Mouse (Mus musculus): ENCODE measurements around the gene Fars2. TPM values are rescaled to one million over a fixed set of nuclear protein-coding genes. Genes with fewer than 3 reads are reported as not detected.

Gene Fars2
- polyA plus RNA-seq, 1 experiment from 2014 or later: 30.5 TPM

DNA sequence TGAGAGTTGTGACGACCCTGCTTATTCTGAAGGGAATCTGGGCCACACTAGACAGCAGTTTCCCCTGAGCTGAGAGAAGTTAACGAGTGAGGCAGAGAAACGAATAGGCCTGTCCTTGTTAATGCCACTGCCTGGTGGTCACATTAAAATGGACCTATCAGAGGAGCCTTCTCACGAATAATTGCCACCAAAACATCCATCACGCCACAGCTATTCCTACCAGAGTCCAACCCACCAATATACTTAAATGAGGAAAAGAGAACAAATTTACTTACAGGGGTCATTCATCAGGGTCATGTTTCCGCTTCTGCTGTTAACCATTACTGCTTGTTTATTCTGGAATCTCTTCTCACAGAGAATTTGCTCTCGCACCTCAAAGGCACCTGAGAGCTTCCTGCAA, 531.0 kb downstream of the Fars2 start:
- H3K27me3 ChIP-seq (ENCODE audit: control insufficient read depth, insufficient read depth, low read length): no peaks in the 10 kb centered on the region
- ATAC-seq (ENCODE audit: low FRiP score) (no peak), DNase-seq (ENCODE audit: low spot score, missing footprints) (no peak)
- no peaks in the 10 kb centered on the region for H3K4me1 ChIP-seq (ENCODE audit: control insufficient read depth, insufficient read depth, low read length)
- 75% methylated on average over 7 of the region's 7 CpGs for WGBS
- H3K4me3 ChIP-seq (ENCODE audit: low read depth, low read length): no peak overlapping the region
- H3K9me3 ChIP-seq (ENCODE audit: control insufficient read depth, low read length): no peaks in the 10 kb centered on the region
- H3K4me2 ChIP-seq: no peak overlapping the region
- no peak overlapping the region for H3K9ac ChIP-seq (ENCODE audit: low read length)
- no peak overlapping the region for H3K27ac ChIP-seq (ENCODE audit: low read depth, low read length)
- H3K36me3 ChIP-seq (ENCODE audit: control insufficient read depth, insufficient read depth, low read length): no peaks in the 10 kb centered on the region

DNA sequence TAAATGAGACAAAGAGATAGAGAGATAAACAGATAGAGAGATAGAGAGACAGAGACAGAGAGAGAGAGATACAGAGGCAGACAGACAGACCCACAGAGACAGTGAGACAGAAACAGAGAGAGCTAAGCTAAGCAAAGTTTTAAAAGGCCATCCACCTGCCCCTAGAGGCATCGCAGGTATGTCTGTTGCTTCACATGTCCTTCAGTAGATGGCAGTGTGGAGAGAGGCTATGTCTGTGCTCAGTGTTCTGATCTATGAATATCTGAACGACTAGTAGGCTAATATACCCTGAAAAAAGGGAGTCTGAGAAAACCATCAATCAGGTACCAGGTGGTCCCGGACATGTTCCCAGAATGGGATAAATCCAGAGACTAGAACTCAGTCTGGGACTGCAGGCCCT, 537.0 kb downstream of the Fars2 start:
- H3K9me3 ChIP-seq (ENCODE audit: control insufficient read depth, low read length): no peaks in the 10 kb centered on the region
- no peak for DNase-seq (ENCODE audit: low spot score, missing footprints)
- 77% methylated on average over 3 of the region's 3 CpGs for WGBS

DNA sequence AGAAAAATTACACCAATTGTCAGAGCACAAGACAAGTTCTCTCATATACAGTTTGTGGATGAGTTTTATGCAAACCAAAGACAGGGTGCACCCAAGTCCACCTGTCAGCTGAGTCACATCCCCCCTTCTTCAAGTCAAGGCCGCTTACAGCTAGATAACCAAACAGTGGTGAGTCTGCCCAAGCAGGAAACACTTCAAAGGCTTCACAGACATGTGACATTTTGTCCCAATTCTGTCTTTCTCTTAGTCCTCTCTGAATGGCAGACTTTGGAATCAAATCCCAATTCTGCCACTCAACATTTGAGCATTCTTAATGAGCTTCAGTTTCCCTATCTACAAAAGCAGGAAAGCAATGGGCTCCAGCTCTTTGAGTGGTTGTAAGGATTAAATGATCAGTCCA, 562.1 kb downstream of the Fars2 start:
- ATAC-seq (ENCODE audit: low FRiP score) (no peak), DNase-seq (ENCODE audit: low spot score, missing footprints) (peak; percentile 10)
- Histone ChIP-seq H3K4me1 (ENCODE audit: control insufficient read depth, insufficient read depth, low read length) (no peaks in the 10 kb centered on the region), H3K9me3 (ENCODE audit: control insufficient read depth, low read length) (no peaks in the 10 kb centered on the region), H3K4me2 (no peak overlapping the region), H3K27me3 (ENCODE audit: control insufficient read depth, insufficient read depth, low read length) (no peaks in the 10 kb centered on the region), H3K4me3 (ENCODE audit: low read depth, low read length) (no peak overlapping the region), H3K36me3 (ENCODE audit: control insufficient read depth, insufficient read depth, low read length) (no peaks in the 10 kb centered on the region), H3K9ac (ENCODE audit: low read length) (no peak overlapping the region), H3K27ac (ENCODE audit: low read depth, low read length) (no peak overlapping the region)
- 61% methylated on average over 1 of the region's 1 CpGs for WGBS

More for the DNA sequence above, 537.0 kb downstream of the Fars2 start:
- no peak for ATAC-seq (ENCODE audit: low FRiP score)
- Histone ChIP-seq H3K4me3 (ENCODE audit: low read depth, low read length) (no peak overlapping the region), H3K9ac (ENCODE audit: low read length) (no peak overlapping the region), H3K36me3 (ENCODE audit: control insufficient read depth, insufficient read depth, low read length) (no peaks in the 10 kb centered on the region), H3K27me3 (ENCODE audit: control insufficient read depth, insufficient read depth, low read length) (no peaks in the 10 kb centered on the region), H3K27ac (ENCODE audit: low read depth, low read length) (no peak overlapping the region), H3K4me1 (ENCODE audit: control insufficient read depth, insufficient read depth, low read length) (no peaks in the 10 kb centered on the region), H3K4me2 (no peak overlapping the region)

DNA sequence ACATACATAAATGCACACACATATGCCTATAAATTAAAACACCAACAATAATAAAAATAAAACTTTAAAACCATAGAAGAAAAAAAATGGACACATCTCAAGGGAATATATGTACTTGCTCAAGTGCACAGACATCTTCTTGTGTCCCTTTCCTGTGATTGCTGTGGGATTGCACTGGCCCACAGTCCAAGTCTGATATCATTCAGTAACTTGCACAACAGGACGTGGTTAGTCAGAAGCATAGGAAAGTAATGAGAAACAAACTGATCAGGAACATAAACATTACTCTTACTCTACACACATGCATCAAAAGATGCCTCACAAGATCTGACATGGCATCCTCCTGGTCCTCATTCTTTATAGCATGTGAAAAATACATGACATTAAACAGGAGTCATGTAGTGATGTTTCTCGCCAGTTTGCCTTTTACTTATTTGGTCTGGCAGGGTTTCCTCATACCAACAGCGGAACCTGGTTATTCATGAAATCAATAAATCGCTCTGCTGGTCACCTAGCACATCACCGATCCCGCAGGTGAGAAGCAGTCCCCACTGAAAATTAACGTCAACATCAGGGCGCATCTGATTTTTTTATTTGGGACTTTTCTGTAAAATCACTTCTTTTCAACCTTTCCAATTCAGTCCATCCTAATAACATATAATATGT, 563.6 kb downstream of the Fars2 start:
- Histone ChIP-seq H3K9ac (ENCODE audit: low read length) (no peak overlapping the region), H3K4me3 (ENCODE audit: low read depth, low read length) (no peak overlapping the region), H3K4me2 (no peak overlapping the region), H3K4me1 (ENCODE audit: control insufficient read depth, insufficient read depth, low read length) (no peaks in the 10 kb centered on the region), H3K27me3 (ENCODE audit: control insufficient read depth, insufficient read depth, low read length) (no peaks in the 10 kb centered on the region), H3K36me3 (ENCODE audit: control insufficient read depth, insufficient read depth, low read length) (no peaks in the 10 kb centered on the region), H3K9me3 (ENCODE audit: control insufficient read depth, low read length) (no peaks in the 10 kb centered on the region), H3K27ac (ENCODE audit: low read depth, low read length) (no peak overlapping the region)
- ATAC-seq (ENCODE audit: low FRiP score) (no peak), DNase-seq (ENCODE audit: low spot score, missing footprints) (peak; percentile 75)
- 91% methylated on average over 8 of the region's 8 CpGs for WGBS

DNA sequence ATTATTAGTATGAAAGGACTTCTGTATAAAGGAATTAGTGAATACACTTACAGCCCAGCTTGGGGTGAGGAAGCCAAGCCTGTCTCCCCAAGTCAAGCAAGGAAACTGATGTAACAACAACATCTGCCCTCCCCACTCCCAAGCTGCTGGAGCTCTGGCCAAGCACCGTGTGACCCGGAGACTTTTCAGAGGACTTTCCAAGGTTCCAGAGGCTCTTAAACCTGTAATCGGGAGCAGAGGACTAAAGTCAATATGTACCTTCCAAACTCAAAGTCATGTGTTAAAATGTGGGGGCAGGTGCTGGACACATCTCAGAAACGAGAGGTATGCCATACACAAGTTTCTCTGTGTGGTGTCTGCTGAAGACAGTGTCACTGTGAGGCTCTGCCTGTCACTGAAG, 566.4 kb downstream of the Fars2 start:
- H3K9ac ChIP-seq (ENCODE audit: low read length): no peak overlapping the region
- no peaks in the 10 kb centered on the region for H3K9me3 ChIP-seq (ENCODE audit: control insufficient read depth, low read length)
- H3K27me3 ChIP-seq (ENCODE audit: control insufficient read depth, insufficient read depth, low read length): no peaks in the 10 kb centered on the region
- no peaks in the 10 kb centered on the region for H3K36me3 ChIP-seq (ENCODE audit: control insufficient read depth, insufficient read depth, low read length)
- no peak overlapping the region for H3K27ac ChIP-seq (ENCODE audit: low read depth, low read length)
- WGBS: 84% methylated on average over 4 of the region's 4 CpGs
- H3K4me1 ChIP-seq (ENCODE audit: control insufficient read depth, insufficient read depth, low read length): no peaks in the 10 kb centered on the region
- H3K4me2 ChIP-seq: no peak overlapping the region
- H3K4me3 ChIP-seq (ENCODE audit: low read depth, low read length): no peak overlapping the region
- ATAC-seq (ENCODE audit: low FRiP score) (no peak), DNase-seq (ENCODE audit: low spot score, missing footprints) (peak; percentile 6)

DNA sequence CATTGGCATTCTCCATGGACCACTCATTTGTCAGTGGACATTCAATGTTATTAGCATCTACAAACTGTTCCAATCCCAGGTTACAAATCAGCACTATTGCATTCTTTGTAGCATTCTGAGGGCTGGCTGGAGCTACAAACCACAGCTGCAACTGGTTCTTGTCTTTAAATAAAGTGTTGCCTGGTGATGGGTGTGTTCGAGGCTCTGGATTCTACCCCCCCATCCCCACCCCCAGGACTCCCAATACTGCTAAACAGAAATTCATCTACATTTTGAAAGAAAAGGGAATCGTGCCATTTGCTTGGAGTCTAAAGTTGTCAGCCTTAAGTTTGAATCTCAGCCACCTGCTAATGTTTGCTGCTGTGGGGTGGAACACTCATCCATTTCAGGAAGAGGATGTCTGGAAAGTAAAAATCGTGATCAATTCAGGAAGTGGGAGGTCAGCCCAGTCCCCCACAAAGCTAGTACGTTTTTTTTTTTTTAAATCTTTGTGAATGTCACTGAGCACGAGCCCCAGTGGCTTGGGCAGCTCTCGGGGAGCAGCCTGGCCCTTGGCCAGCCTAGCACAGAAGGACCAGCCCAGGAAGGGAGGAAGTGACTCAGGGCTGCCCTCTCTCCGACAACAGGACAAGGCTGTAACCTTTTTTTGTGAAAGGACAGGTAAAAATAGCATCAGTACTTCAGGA, 578.4 kb downstream of the Fars2 start:
- H3K4me1 ChIP-seq (ENCODE audit: control insufficient read depth, insufficient read depth, low read length): no peaks in the 10 kb centered on the region
- H3K4me2 ChIP-seq: no peak overlapping the region
- no peak overlapping the region for H3K27ac ChIP-seq (ENCODE audit: low read depth, low read length)
- no peak overlapping the region for H3K4me3 ChIP-seq (ENCODE audit: low read depth, low read length)
- WGBS: 69% methylated on average over 7 of the region's 7 CpGs
- no peak for DNase-seq (ENCODE audit: low spot score, missing footprints)
- no peaks in the 10 kb centered on the region for H3K36me3 ChIP-seq (ENCODE audit: control insufficient read depth, insufficient read depth, low read length)
- no peaks in the 10 kb centered on the region for H3K27me3 ChIP-seq (ENCODE audit: control insufficient read depth, insufficient read depth, low read length)
- ATAC-seq (ENCODE audit: low FRiP score): no peak
- H3K9me3 ChIP-seq (ENCODE audit: control insufficient read depth, low read length): no peaks in the 10 kb centered on the region
- H3K9ac ChIP-seq (ENCODE audit: low read length): no peak overlapping the region

DNA sequence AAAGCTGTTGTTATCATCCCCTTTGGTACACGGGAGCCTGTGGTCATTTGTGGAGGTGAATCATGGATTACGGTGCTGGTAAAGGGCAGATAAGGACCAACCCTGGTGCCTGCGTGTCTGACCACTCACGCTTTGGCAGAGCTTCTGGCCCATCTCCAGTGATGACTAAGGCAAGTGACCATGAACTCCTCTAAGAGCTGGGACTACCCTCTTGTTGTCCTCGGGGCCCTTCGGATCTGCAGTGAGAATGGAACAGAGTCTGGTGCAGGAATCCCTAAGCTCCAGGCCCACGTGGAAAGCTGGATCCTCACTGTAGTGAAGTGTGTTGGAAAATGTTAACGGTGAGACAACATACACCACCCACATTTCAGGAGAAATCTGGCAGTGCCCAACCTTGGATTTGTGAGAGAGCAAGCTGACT, 579.1 kb downstream of the Fars2 start:
- Histone ChIP-seq H3K9me3 (ENCODE audit: control insufficient read depth, low read length) (no peaks in the 10 kb centered on the region), H3K4me1 (ENCODE audit: control insufficient read depth, insufficient read depth, low read length) (no peaks in the 10 kb centered on the region), H3K27me3 (ENCODE audit: control insufficient read depth, insufficient read depth, low read length) (no peaks in the 10 kb centered on the region), H3K9ac (ENCODE audit: low read length) (no peak overlapping the region), H3K36me3 (ENCODE audit: control insufficient read depth, insufficient read depth, low read length) (no peaks in the 10 kb centered on the region), H3K4me2 (no peak overlapping the region), H3K27ac (ENCODE audit: low read depth, low read length) (no peak overlapping the region), H3K4me3 (ENCODE audit: low read depth, low read length) (no peak overlapping the region)
- ATAC-seq (ENCODE audit: low FRiP score): no peak
- 90% methylated on average over 8 of the region's 8 CpGs for WGBS
- no peak for DNase-seq (ENCODE audit: low spot score, missing footprints)

DNA sequence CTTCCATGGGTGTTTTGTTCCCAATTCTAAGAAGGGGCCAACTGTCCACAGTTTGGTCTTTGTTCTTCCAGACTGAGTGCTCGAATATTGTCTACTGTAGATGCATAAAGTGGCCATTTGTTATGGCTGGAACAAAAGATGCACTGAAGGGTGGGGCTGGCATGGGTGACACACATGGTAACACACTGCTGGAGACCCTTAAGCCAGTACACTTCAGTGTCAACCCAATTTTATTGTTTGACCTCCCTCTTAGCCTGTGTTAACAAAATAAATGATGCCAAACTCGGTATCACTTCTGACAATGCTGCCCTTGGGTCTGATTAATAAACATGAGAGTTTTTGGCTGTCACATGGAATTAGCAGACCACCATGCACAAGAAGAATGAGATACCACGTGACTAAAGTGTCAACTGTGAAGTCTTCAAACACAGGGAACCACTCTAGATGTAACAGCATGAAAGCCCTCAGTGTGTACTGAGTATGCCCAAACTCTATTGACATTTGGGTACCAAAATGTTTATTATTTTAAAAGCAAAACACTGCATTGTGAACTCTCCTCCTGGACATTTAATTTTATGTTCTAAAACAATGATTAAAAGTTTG, 590.0 kb downstream of the Fars2 start:
- DNase-seq (ENCODE audit: low spot score, missing footprints) (peak; percentile 88), ATAC-seq (ENCODE audit: low FRiP score) (peak; percentile 24; the same call in 1 of the 2 replicates)
- Histone ChIP-seq H3K4me1 (ENCODE audit: control insufficient read depth, insufficient read depth, low read length) (no peaks in the 10 kb centered on the region; the same call in 1 of the 2 replicates), H3K9me3 (ENCODE audit: control insufficient read depth, low read length) (no peaks in the 10 kb centered on the region), H3K36me3 (ENCODE audit: control insufficient read depth, insufficient read depth, low read length) (no peaks in the 10 kb centered on the region), H3K27ac (ENCODE audit: low read depth, low read length) (no peak overlapping the region), H3K4me3 (ENCODE audit: low read depth, low read length) (no peak overlapping the region), H3K9ac (ENCODE audit: low read length) (no peak overlapping the region), H3K27me3 (ENCODE audit: control insufficient read depth, insufficient read depth, low read length) (no peaks in the 10 kb centered on the region), H3K4me2 (no peak overlapping the region)
- 51% methylated on average over 3 of the region's 3 CpGs for WGBS

DNA sequence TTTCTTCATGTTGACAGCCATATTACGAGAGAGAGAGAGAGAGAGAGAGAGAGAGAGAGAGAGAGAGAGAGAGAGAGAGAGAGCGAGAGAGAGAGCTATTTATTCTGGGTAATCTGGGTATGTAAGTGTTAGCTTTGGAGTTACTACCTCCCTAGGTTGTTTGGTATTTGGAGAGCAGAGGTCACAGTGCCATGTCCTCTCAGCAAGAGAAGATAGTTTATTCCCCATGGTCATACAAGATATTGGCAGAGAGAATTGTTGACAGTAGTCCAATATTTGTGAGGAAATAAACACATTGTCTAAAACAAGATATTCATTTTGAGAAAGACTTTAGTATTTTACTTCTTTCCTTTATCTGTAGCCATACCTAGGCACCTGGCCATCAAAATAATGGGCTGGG, 596.9 kb downstream of the Fars2 start:
- ATAC-seq (ENCODE audit: low FRiP score) (no peak), DNase-seq (ENCODE audit: low spot score, missing footprints) (no peak)
- no peak overlapping the region for H3K4me3 ChIP-seq (ENCODE audit: low read depth, low read length)
- no peak overlapping the region for H3K9ac ChIP-seq (ENCODE audit: low read length)
- H3K9me3 ChIP-seq (ENCODE audit: control insufficient read depth, low read length): no peaks in the 10 kb centered on the region
- no peak overlapping the region for H3K27ac ChIP-seq (ENCODE audit: low read depth, low read length)
- WGBS: 85% methylated on average over 2 of the region's 2 CpGs
- no peak overlapping the region for H3K4me2 ChIP-seq
- H3K4me1 ChIP-seq (ENCODE audit: control insufficient read depth, insufficient read depth, low read length): no peaks in the 10 kb centered on the region
- no peaks in the 10 kb centered on the region for H3K36me3 ChIP-seq (ENCODE audit: control insufficient read depth, insufficient read depth, low read length)
- H3K27me3 ChIP-seq (ENCODE audit: control insufficient read depth, insufficient read depth, low read length): no peaks in the 10 kb centered on the region

All from midbrain, embryonic 11.5 days (tissue).